Mouse (Mus musculus) stomach, embryonic 15.5 days (tissue): Measurements from ENCODE around the gene Itgb2l. TPM values are rescaled to one million over a fixed set of nuclear protein-coding genes. Genes with fewer than 3 reads are reported as not detected.

Experiments used
- ATAC-seq: fragments of 200-750 bp; cut with Nextera tagmentation; 2 replicates; pipeline ENCODE4 v1.8.0; 2017; ENCODE audit warnings: low read depth, moderate number of reproducible peaks, moderate TSS enrichment; ENCODE audit not compliant: insufficient read depth, low FRiP score
- H3K27ac ChIP-seq: fragments of 300-500 bp; sonication (generic); 2 replicates; pipeline ENCODE4 v1.5.1; 2015; ENCODE audit warnings: mild to moderate bottlenecking, inconsistent platforms
- H3K27me3 ChIP-seq: fragments of 300-500 bp; sonication (generic); replicated peaks from 2 replicates; pipeline ENCODE4 v1.6.1; 2015; ENCODE audit warnings: inconsistent platforms
- H3K36me3 ChIP-seq: fragments of 300-500 bp; sonication (generic); 2 replicates; pipeline ENCODE4 v1.6.1; 2015; ENCODE audit warnings: inconsistent platforms
- H3K4me1 ChIP-seq: fragments of 300-500 bp; sonication (generic); 2 replicates; pipeline ENCODE4 v1.6.1; 2015; ENCODE audit warnings: inconsistent platforms
- H3K4me2 ChIP-seq: fragments of 300-500 bp; sonication (generic); 2 replicates; pipeline ENCODE4 v1.6.1; 2015; ENCODE audit warnings: mild to moderate bottlenecking, inconsistent platforms
- H3K4me3 ChIP-seq: fragments of 300-500 bp; sonication (generic); replicated peaks from 2 replicates; pipeline ENCODE4 v1.5.1; 2015; ENCODE audit warnings: inconsistent platforms
- H3K9ac ChIP-seq: fragments of 300-500 bp; sonication (generic); 2 replicates; pipeline ENCODE4 v1.6.1; 2015; ENCODE audit warnings: inconsistent platforms
- H3K9me3 ChIP-seq: fragments of 300-500 bp; sonication (generic); 2 replicates; pipeline ENCODE4 v1.6.1; 2016; ENCODE audit warnings: inconsistent platforms
- WGBS: fragments of 180-500 bp; shearing (Covaris S2); methylation state at CpG from one replicate; pipeline ENCODE4 v1.1.7; 2015; 5-methylcytosine and 5-hydroxymethylcytosine counted together
- polyA plus RNA-seq: library from polyadenylated mRNA; unstranded; fragments of >200 nt; fragmentation: Nextera tagmentation; extraction: Ambion mirVana; gene quantifications from 2 replicates; pipeline ENCODE4 v1.2.1, GENCODE M21; 2015

Gene Itgb2l
- polyA plus RNA-seq, 1 experiment from 2014 or later, result 1.2 TPM

GRCm38 (mm10) chr16:96425044-96425443 is 18.4 kb downstream of the Itgb2l start:
- Histone ChIP-seq H3K4me2 (no peak overlapping the region), H3K36me3 (no peaks in the 10 kb centered on the region), H3K9ac (no peak overlapping the region), H3K4me3 (no peak overlapping the region), H3K27me3 (no peaks in the 10 kb centered on the region), H3K27ac (no peak overlapping the region), H3K9me3 (no peaks in the 10 kb centered on the region), H3K4me1 (no peaks in the 10 kb centered on the region)
- ATAC-seq, result no peak
- WGBS, result 80% methylated on average over 2 of the region's 2 CpGs

GRCm38 (mm10) chr16:96408064-96408465 is 35.4 kb downstream of the Itgb2l start:
- Histone ChIP-seq H3K27me3 (no peaks in the 10 kb centered on the region), H3K9me3 (no peaks in the 10 kb centered on the region), H3K9ac (no peak overlapping the region), H3K36me3 (no peaks in the 10 kb centered on the region), H3K4me2 (no peak overlapping the region), H3K4me3 (no peak overlapping the region), H3K4me1 (no peaks in the 10 kb centered on the region), H3K27ac (no peak overlapping the region)
- 13% methylated on average over 4 of the region's 4 CpGs for WGBS
- no peak for ATAC-seq

GRCm38 (mm10) chr16:96406312-96406711 is 37.1 kb downstream of the Itgb2l start:
- Histone ChIP-seq H3K36me3 (no peaks in the 10 kb centered on the region), H3K4me1 (no peaks in the 10 kb centered on the region), H3K27ac (no peak overlapping the region), H3K9me3 (no peaks in the 10 kb centered on the region), H3K27me3 (no peaks in the 10 kb centered on the region), H3K4me2 (no peak overlapping the region), H3K4me3 (no peak overlapping the region), H3K9ac (no peak overlapping the region)
- no peak for ATAC-seq
- 54% methylated on average over 4 of the region's 4 CpGs for WGBS

- Histone ChIP-seq H3K4me1 (no peaks in the 10 kb centered on the region), H3K4me2 (no peak overlapping the region), H3K9ac (no peak overlapping the region), H3K36me3 (no peaks in the 10 kb centered on the region), H3K27ac (no peak overlapping the region), H3K9me3 (no peaks in the 10 kb centered on the region), H3K27me3 (no peaks in the 10 kb centered on the region), H3K4me3 (no peak overlapping the region)
- WGBS, result 48% methylated on average over 6 of the region's 6 CpGs
- ATAC-seq, result no peak
Measured at GRCm38 (mm10) chr16:96402294-96402693, 41.1 kb downstream of the Itgb2l start.

- no peaks in the 10 kb centered on the region for H3K36me3 ChIP-seq
- H3K9me3 ChIP-seq, result no peaks in the 10 kb centered on the region
- no peaks in the 10 kb centered on the region for H3K27me3 ChIP-seq
- no peak overlapping the region for H3K9ac ChIP-seq
- H3K4me1 ChIP-seq, result no peaks in the 10 kb centered on the region
- H3K4me3 ChIP-seq, result no peak overlapping the region
- 71% methylated on average over 4 of the region's 4 CpGs for WGBS
- H3K27ac ChIP-seq, result no peak overlapping the region
- no peak overlapping the region for H3K4me2 ChIP-seq
- ATAC-seq, result no peak
Measured at GRCm38 (mm10) chr16:96400046-96400445, 43.4 kb downstream of the Itgb2l start.

GRCm38 (mm10) chr16:96398806-96399205 is 44.6 kb downstream of the Itgb2l start:
- ATAC-seq, result no peak
- no peak overlapping the region for H3K4me2 ChIP-seq
- no peaks in the 10 kb centered on the region for H3K9me3 ChIP-seq
- 59% methylated on average over 3 of the region's 3 CpGs for WGBS
- H3K9ac ChIP-seq, result no peak overlapping the region
- no peaks in the 10 kb centered on the region for H3K36me3 ChIP-seq
- H3K4me1 ChIP-seq, result no peaks in the 10 kb centered on the region
- H3K27ac ChIP-seq, result no peak overlapping the region
- no peaks in the 10 kb centered on the region for H3K27me3 ChIP-seq
- no peak overlapping the region for H3K4me3 ChIP-seq

GRCm38 (mm10) chr16:96396013-96396650 is 47.3 kb downstream of the Itgb2l start:
- Histone ChIP-seq H3K27me3 (no peaks in the 10 kb centered on the region), H3K36me3 (no peaks in the 10 kb centered on the region), H3K9ac (no peak overlapping the region), H3K4me3 (no peak overlapping the region), H3K4me1 (no peaks in the 10 kb centered on the region), H3K4me2 (no peak overlapping the region), H3K9me3 (no peaks in the 10 kb centered on the region), H3K27ac (no peak overlapping the region)
- whole genome bisulfite sequencing, result 77% methylated on average over 9 of the region's 9 CpGs
- ATAC-seq, result no peak

GRCm38 (mm10) chr16:96395516-96395915 is 47.9 kb downstream of the Itgb2l start:
- no peaks in the 10 kb centered on the region for H3K9me3 ChIP-seq
- no peak overlapping the region for H3K4me2 ChIP-seq
- H3K27ac ChIP-seq, result no peak overlapping the region
- no peak overlapping the region for H3K9ac ChIP-seq
- WGBS, result 78% methylated on average over 4 of the region's 4 CpGs
- H3K4me1 ChIP-seq, result no peaks in the 10 kb centered on the region
- no peak for ATAC-seq
- H3K36me3 ChIP-seq, result no peaks in the 10 kb centered on the region
- H3K27me3 ChIP-seq, result no peaks in the 10 kb centered on the region
- no peak overlapping the region for H3K4me3 ChIP-seq

GRCm38 (mm10) chr16:96391070-96391469 is 52.3 kb downstream of the Itgb2l start:
- no peak overlapping the region for H3K4me2 ChIP-seq
- H3K27me3 ChIP-seq, result no peaks in the 10 kb centered on the region
- no peak overlapping the region for H3K27ac ChIP-seq
- no peaks in the 10 kb centered on the region for H3K9me3 ChIP-seq
- no peak for ATAC-seq
- no peak overlapping the region for H3K9ac ChIP-seq
- no peaks in the 10 kb centered on the region for H3K4me1 ChIP-seq
- H3K36me3 ChIP-seq, result no peaks in the 10 kb centered on the region
- H3K4me3 ChIP-seq, result no peak overlapping the region

- Histone ChIP-seq H3K4me3 (no peak overlapping the region), H3K36me3 (no peaks in the 10 kb centered on the region), H3K27me3 (no peaks in the 10 kb centered on the region), H3K4me1 (no peaks in the 10 kb centered on the region), H3K4me2 (no peak overlapping the region), H3K27ac (no peak overlapping the region), H3K9me3 (no peaks in the 10 kb centered on the region), H3K9ac (no peak overlapping the region)
- ATAC-seq, result no peak
- 66% methylated on average over 5 of the region's 5 CpGs for WGBS
Measured at GRCm38 (mm10) chr16:96388481-96388880, 54.9 kb downstream of the Itgb2l start.

- Histone ChIP-seq H3K27ac (no peak overlapping the region), H3K27me3 (no peaks in the 10 kb centered on the region), H3K4me1 (no peaks in the 10 kb centered on the region), H3K4me3 (no peak overlapping the region), H3K36me3 (no peaks in the 10 kb centered on the region), H3K4me2 (no peak overlapping the region), H3K9ac (no peak overlapping the region), H3K9me3 (no peaks in the 10 kb centered on the region)
- ATAC-seq, result no peak
- WGBS, result 77% methylated on average over 6 of the region's 6 CpGs
Measured at GRCm38 (mm10) chr16:96387685-96388371, 55.6 kb downstream of the Itgb2l start.

GRCm38 (mm10) chr16:96384741-96385140 is 58.7 kb downstream of the Itgb2l start:
- no peak for ATAC-seq
- Histone ChIP-seq H3K4me3 (no peak overlapping the region), H3K36me3 (no peaks in the 10 kb centered on the region), H3K4me1 (no peaks in the 10 kb centered on the region), H3K4me2 (no peak overlapping the region), H3K27ac (no peak overlapping the region), H3K27me3 (no peaks in the 10 kb centered on the region), H3K9ac (no peak overlapping the region), H3K9me3 (no peaks in the 10 kb centered on the region)
